Mouse (Mus musculus): ENCODE data around the gene Rnf24.

GRCm38 (mm10) chr2:131286276-131286675 lies 66.4 kb downstream of the Rnf24 start:
- TF ChIP-seq CTCF (IDR thresholded peaks at IDR 0.05; ENCODE audit: low read depth, low read length) (no peak), POLR2A (IDR thresholded peaks at IDR 0.05; ENCODE audit: extremely low read depth, insufficient read depth, low read length) (no peak)
